Mouse (Mus musculus): ENCODE results near the gene E4f1. TPM values are rescaled to one million over a fixed set of nuclear protein-coding genes. Genes with fewer than 3 reads are reported as not detected.
"Not testable (repeated sequence)": the region's sequence is repeated elsewhere in the genome, so short reads cannot be mapped to it uniquely, and the experiment has no call there.

Gene E4f1
- total RNA-seq, 2 experiments from 2014 or later = 21.9 to 23.1 TPM

DNA sequence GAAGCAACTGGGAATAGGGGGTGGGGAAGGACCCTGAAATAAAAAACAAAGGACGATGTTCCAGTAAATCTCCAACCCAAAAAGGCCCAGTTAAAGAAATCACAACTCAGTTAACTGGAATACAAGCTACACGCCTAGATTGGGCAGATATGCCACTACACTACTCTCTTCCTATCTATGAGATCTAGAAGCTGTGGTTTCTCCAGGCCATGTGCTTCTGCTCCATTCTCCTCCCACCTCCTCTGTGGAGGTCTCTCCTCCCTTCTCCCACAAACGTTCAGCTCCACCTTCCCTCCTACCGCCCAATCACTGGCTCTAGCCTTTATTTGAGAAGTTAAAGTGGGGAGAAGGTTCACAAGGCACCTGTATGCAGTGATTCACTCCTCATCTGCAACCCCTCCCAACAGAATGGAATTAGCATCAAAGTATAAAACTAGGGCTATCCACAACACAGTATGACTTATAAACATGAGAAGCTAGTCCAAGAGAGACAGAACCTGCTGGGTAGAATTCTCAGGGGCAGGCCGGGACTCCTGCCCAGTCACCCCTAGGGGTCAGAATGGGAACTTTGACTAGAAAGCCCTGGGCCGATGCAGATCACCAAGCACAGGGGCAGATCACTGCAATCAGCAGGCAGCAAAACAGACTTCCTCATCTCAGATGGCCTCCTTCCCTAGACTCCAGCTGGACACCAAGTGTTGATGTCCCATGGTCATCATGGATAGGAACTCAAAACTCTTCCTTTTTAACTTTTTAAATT, 6.6 kb downstream of the E4f1 start:
- no peak for DNase-seq (ENCODE audit: low spot score in 2 of 2)

DNA sequence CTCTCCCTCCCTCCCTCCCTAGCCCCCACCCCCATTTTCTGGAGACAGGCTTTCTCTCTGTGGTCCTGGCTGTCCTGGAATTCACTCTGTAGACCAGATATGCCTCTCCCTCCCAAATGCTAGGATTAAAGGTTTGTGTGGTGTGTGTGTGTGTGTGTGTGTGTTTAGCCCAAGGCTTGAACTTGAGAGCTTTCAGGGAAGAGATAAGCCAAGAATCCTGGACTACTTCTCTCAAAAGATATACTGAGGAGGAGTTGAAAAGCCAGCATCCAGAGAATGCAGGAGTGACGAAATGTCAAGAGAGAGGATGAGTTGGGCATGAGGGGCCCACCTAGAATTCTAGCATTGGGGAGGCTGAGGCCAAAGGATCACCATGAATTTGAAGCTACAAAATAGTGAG, 7.2 kb downstream of the E4f1 start:
- no peak for DNase-seq (ENCODE audit: low spot score in 2 of 2)

DNA sequence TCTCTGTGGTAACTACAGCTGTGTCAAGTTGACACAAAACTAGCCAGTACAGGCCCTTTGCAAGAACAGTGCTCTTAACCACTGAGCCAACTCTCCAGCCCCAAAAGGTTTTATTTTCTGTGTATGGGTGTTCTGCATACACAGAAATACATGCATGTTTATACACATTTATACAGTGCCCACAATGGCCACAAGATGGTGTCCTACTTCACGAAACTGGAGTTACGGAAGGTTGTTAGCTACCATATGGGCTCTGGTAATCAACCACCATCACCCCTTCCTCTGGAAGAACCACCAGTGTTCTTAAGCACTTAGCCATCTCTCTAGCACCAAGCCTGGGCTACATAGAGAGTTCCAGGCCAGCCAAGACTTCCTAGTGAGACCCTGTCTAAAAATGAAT, 8.5 kb downstream of the E4f1 start:
- no peak for DNase-seq (ENCODE audit: low spot score in 2 of 2)

DNA sequence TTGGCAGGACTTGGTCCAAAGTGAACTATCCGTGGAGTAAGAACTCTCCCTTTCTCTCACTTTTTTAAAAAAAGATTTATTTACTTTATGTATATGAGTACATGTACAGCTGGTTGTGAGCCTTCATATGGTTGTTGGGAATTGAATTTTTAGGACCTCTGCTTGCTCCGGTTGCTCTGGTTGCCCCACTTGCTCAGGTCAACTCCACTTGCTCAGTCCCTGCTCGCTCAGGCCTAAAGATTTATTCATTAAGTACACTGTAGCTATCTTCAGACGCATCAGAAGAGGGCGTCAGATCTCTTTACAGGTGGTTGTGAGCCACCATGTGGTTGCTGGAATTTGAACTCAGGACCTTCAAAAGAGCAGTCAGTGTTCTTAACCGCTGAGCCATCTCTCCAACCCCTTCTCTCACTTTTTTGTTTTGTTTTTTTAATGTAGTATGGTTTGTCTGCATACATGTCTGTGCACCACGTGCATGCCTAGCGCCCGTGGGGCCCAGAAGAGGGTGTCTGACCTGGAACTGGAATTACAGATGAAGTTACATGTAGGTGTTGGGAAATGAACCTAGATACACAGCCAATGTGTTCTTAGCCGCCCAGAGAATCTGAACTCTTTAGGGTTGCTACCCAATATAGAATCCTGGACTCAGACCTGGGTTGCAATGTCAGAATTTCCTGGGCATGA, 14.4 kb downstream of the E4f1 start:
- not testable (repeated sequence) for DNase-seq (ENCODE audit: low spot score in 2 of 2)

DNA sequence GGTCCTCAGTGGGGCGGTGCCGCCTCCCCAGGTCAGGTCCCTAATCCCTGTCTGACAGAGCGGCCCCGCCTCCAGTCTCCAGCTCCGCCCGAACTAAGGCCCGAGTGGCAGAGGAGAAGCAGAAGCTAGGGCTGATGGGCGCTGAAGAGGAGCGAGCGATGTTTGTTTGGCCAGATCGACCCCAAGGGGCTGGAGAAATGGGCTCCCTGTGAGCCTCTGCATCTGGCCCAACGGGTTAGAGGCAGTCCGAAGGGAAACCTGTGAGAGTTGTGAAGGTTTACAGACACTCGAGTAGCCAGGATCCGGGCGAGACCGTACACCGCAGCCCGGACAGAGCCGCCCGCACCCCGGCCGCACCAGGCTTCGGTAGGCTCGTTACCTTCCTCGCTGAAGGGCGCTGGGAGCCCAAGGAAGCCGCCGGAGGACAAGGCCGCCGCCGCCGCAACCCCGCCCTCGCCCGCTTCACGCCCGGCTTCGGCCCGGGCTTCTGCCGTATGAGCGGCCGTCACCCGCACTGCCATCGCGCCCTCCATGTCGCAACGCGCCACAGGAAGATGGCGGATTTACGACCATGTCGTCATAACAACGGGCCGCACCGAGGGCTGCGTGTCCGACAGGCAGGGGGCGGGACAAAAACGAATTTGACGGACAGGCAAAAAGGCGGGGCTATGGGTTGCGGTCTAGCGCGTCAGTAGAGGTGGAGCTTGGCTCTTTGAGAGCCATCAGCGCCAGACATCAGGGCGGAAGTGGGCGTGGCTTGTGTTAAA, 15.2 kb downstream of the E4f1 start:
- peak; percentile 98 for DNase-seq (ENCODE audit: low spot score in 2 of 2)

DNA sequence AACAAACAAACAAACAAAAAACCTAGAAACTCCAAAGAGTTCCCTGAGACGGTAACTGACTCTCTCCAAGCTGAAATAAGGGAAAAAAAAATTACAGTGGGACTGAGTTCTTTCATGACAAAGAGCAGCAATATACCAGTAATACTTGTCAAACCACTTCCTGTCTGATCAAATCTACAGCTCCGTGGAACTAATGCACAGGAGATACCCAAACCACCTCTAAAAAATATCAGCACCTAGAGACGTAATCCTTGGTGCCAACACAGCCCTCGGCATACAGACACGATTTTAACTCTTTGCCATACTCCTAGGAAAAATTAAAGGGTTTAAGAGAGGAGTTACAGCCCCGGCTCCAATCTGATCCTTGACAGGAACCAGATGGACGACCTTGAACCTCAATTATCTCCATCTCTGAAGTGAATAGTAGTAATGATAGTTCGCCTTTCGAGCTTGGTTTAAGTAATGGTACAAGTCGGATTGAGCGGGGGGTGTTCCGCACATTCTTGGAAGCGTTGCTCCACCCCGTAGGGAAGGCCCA, 15.8 kb downstream of the E4f1 start:
- no peak for DNase-seq (ENCODE audit: low spot score in 2 of 2)

DNA sequence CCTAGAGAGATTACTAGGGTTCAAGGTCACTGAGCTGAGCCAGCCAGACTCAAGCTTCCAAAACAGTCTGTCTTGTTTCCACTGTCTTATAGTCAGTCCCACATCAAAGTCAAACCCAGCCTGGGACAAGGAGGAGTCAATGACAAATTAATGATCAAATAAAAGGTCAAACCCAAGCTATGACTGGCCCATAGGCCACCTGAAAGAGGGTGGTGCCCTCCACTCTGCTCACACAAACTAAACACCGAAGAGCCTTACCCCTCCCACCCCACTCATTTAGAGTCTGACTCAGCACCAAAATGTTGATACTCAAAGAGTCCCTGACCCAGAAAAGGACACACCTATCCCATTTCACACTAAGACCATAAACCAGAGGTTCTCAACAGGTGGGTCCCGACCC, 16.7 kb downstream of the E4f1 start:
- no peak for DNase-seq (ENCODE audit: low spot score in 2 of 2)

DNA sequence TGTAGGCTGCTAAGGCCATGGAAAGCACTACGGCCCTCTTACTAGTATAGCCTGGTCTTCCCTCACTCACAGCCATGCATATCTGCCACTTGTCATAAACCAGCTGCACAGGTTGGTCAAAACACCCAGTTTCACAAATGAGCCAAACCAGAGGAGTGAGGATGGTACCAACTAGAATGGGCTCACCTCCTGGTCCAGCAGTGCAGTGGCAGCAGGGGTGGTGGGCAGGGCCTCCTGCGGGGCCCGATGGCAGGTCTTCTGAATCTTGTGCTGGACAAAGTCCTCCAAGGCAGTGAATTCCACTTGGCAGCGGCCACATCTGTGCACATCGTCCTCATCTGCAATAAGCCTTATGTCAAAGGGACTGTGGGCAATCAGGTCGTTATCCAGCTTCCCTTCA, 18.9 kb downstream of the E4f1 start:
- no peak for DNase-seq (ENCODE audit: low spot score in 2 of 2)

DNA sequence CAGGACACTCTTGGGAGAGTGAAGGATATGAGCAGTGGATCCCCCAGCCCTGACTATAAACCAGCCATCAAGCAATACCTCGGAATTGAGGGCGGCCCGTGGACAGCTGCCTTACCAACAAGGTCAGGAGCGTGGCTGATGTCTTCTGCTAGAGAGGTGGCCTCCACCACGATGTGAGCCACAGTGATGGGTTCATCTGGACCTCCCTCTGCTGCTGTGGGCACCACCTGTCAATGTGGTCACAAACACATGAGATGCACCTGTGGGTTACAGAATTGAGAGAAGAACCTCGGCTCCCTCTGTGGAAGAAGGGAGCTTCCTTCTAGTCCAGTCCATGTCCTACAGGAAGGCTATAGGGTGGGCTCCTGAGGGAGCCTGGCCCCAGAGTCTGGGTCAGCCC, 20.6 kb downstream of the E4f1 start:
- no peak for DNase-seq (ENCODE audit: low spot score in 2 of 2)

DNA sequence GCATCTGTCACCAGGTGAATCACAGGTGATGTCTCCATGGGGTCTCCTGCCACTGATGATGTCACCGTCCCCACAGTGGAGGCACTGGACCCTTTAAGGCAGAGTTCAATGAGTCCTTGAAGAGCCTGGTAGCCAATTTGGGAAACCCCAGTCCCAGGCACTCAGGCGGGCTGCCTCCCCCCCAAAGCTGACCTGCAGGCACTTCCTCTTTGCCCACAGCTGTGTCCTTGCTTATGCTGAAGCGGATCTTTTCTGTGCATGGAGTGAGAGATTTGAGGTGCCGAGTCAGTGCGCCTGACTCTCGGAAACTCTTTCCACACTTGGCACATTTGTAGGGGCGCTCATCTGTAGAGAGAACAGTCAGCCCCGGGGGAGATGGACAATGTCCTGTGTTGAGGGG, 23.5 kb downstream of the E4f1 start:
- DNase-seq (ENCODE audit: low spot score in 2 of 2) = no peak

DNA sequence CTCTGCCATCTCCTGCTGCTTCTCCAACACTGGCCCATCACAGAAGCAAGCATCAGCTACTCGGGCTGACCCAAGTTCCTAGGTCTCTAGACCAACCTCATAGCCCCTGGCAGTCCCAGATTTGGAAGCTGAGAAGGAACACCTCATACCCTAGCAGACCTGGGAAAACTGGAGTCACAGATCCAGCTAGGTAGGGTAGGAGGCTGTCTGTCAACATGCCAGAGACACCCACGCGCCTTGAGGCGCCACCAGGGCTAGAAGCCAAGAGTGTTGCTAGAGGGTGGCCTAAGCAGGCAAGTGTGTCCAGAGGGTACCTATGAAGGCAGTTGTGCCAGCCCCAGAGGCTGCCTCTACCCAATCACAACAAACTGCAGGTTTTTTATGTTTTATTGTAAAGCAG, 26.7 kb downstream of the E4f1 start:
- no peak for DNase-seq (ENCODE audit: low spot score in 2 of 2)

DNA sequence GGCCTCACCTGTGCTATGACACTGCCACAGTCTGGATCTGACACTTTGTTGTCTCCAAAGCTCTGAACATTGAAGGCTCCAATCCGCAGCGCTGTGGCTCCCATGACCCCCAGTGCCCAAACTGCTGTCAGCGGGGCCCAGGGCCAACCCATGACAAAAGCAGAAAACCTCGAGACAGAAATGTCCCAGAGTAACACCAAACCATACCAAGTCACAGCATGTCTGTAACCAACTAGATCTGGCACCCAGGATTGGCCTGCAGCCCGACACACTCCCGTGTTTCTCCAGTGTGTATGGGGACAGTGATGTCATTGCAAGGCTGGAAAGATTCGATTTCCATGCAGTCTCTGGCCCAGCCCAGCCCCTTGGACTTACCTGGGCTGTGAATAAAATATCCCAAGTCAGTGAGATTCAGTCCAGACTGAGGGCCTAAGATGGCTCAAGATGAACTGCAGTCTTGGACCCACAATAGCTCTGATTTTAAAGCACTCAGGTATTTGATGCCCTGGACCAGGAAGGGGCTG, 27.4 kb downstream of the E4f1 start, which contains the start of gene Dnase1l2:
Dnase1l2 (minus strand) TSS at position 474 of the 524 bp plus-strand sequence.
- DNase-seq (ENCODE audit: low spot score in 2 of 2) = no peak

DNA sequence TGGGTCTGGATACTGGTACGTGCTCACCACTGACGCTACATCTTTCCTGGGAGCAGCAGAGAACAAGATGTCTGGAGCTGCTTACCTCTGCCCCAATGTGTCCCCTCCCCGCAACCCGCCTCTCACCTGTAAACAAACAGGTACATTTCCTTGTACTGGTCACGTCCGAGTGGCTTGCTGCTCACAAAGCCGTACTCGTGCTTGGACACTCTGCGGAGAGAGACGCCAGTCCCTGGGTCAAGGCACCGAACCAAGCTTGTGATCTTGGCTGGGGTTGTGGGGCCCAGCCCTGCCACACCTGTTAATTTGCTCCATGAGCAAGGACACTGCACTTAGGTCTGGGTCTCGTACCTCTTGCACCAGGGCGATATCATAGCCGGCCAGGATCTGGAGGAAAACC, 28.0 kb downstream of the E4f1 start:
- no peak for DNase-seq (ENCODE audit: low spot score in 2 of 2)

DNA sequence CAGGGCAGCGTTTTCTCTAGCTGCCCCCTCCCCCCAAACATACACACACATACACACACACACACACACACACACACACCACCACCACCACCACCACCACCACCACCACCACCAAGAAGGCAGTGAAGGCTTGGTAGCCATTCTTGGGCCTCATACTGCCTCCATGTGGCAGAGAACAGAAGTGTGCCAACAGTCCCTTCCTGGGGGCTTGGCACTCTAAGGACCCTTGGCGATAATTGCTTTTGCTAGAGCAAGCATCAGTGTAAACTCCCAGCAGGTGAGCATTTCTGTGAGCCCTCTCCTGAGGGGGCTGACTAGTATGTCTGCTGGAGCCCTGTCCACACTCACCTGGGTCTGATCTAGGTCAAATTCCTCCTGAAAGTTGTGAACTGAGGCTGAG, 29.0 kb downstream of the E4f1 start:
- no peak for DNase-seq (ENCODE audit: low spot score in 2 of 2)

DNA sequence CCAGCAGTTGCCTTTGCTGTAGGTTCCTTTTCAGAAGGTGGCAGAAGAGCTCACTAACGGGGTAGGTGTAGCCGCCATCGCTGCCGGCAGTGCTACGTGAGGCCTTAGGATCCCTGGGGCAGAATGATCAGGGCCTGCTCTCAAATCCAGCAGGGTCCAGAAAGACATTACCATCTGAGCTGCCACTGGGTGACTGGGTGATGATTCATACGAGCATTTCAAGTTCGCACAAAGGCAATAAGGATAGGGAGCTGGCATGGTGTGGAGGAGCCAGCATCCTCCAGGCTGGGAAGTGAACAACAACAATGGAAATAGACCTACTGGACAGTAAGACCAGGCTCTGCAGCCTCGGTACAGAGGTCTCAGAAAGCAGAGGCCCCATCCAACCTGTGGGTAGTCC, 29.7 kb downstream of the E4f1 start:
- no peak for DNase-seq (ENCODE audit: low spot score in 2 of 2)

DNA sequence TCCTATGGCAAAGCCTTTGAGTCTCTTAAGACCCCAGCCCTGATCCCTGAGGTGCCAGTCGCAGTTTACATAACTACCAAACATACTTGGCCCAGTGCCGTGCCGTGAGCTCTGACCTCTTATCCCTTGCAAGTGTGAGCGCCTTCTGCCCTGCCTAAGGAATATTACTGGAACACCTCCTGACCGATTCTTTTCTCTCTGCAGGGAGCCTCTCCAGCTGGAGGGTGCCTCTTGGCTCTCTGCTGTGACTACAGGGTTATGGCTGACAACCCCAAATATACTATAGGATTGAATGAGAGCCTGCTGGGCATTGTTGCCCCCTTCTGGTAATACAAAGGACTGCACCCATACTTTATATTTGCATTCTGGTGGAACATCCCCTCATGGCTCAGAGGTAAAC, 33.1 kb downstream of the E4f1 start:
- DNase-seq (ENCODE audit: low spot score in 2 of 2) = no peak

DNA sequence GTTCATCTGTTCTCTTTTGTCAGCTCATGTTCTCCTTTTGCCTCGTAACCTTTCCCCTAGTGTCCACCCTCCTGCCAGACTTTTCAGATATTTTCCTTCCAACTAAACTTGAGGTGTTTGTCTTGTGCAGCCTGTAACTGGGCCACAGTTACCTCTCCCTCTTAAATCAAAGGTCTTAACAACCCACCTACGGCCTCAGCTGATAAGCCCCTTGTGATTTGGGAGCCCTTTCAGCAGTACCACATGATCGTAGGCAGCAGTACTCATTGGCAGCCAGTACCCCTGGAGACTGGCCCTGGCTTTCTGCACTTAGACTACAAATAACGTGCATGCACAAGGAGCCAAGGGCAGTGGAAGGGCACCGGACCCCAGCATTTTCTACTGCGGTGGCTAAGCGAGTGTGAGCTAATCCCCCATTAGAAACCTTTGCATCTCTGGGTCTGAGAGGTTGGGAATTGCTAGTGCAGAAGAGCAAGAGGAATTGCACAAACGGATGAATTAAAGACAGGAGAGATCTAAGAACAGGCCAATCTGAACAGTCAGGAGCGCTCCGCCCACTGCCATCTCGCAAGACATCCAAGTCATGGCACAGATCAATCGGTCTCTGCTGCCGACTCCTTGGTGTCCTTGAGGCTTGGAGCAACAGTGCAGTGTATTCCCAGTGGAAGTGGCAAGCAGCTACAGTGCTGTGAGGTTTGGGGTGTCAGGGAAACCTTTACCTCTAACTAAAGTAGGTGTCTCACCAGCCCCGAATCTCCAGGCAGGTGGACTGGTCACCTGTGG, 40.7 kb downstream of the E4f1 start:
- DNase-seq (ENCODE audit: low spot score in 2 of 2) = no peak

DNA sequence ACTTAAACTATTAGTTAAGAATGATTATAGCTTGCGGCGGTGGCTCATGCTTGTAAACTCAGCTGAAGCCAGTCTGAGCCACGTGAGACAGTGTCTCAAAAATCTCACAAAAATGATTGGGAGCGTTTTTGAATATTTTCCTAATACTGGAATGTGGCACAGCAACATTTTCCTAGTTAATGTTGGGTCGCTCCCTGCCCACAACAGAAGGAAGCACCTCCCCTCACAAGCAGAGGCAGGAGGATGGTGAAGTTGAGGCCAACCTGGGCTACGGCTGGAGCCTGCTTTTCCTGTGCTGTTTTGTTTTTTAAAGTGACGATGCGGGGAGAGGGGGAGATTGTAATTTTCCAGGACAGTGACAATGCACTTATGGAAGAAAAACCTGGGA, 42.9 kb downstream of the E4f1 start:
- no peak for DNase-seq (ENCODE audit: low spot score in 2 of 2)

DNA sequence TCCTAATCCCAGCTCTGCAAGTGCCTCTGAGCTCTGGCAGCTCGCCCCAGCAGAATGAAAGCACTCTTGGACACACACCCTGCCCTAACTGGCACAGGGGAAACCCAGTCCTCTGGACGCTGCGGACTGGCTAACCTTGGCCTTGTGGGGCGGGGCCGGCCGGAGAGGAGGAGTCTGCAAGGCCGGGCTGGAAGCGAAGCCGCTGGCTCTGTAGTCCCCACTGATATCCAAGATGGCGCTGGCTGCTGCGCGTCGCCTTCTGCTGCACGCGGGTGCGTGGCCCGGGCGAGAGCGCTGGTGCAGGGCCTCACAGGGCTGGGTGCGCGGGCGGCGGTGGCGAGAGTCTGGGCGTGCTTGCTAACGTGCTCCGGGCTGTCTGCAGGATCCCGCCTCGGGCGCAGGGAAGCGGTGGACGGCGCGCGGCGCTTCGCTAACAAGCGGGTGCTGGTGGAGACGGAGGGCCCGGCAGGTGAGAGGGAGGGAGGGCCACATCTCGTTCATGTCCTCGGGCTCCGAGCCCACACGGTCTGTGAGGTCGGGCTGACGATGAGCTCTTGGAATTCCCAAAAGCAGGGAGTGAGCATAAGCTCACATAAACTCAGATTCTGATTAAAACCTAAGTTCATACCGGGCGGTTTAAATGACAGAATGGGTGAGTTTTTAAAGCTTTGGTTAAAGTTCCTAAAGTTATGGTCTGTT, 43.5 kb downstream of the E4f1 start, which contains the start of gene Eci1:
Eci1 (plus strand) TSS at position 171 of the 699 bp plus-strand sequence.
- peak; percentile 93 to 97 for DNase-seq (ENCODE audit: low spot score in 2 of 2)

DNA sequence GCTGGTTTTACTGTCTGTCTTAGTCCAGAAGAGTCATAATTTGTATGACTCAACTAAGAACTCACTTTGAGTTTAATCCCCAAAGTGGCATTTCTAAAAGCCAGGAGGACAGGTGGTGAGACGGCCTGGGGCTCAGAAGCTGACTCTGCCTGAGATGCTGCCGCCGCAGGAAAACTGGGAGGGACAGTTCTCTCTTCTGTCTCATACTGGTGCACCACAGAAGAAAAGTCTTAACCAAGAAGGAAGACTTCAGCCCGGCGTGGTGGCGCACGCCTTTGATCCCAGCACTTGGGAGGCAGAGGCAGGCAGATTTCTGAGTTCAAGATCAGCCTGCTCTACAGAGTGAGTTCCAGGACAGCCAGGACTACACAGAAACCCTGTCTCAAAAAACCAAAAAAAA, 44.2 kb downstream of the E4f1 start:
- no peak for DNase-seq (ENCODE audit: low spot score in 2 of 2)
